Mouse (Mus musculus) myocyte (in vitro differentiated cells): Measurements from ENCODE around the gene Rad51b. TPM values are rescaled to one million over a fixed set of nuclear protein-coding genes. Genes with fewer than 3 reads are reported as not detected.

Experiments used
- H3K27me3 ChIP-seq: one replicate; pipeline ENCODE4 v1.6.1; 2011; ENCODE audit not compliant: control insufficient read depth, insufficient read depth, insufficient read length
- H3K36me3 ChIP-seq: one replicate; pipeline ENCODE4 v1.6.1; 2011; ENCODE audit not compliant: control insufficient read depth, insufficient read depth
- H3K4me2 ChIP-seq: one replicate; pipeline ENCODE4 v1.6.1; 2011; ENCODE audit warnings: low read depth, control low read depth
- H3K4me3 ChIP-seq: one replicate; pipeline ENCODE4 v1.5.1; 2011; ENCODE audit warnings: mild to moderate bottlenecking, control low read depth, moderate library complexity
- H3K79me2 ChIP-seq: one replicate; pipeline ENCODE4 v1.6.1; 2011; ENCODE audit not compliant: control insufficient read depth, insufficient read depth
- H3ac ChIP-seq: one replicate; pipeline ENCODE4 v1.6.1; 2011; ENCODE audit not compliant: control insufficient read depth, insufficient read length
- CEBPB ChIP-seq: IDR thresholded peaks from 2 replicates; pipeline ENCODE4 v1.6.1; 2011; ENCODE audit warnings: mild to moderate bottlenecking, moderate library complexity; ENCODE audit not compliant: poor library complexity, insufficient read depth, severe bottlenecking
- E2F4 ChIP-seq: IDR thresholded peaks from one replicate; pipeline ENCODE4 v1.6.1; 2011; ENCODE audit warnings: mild to moderate bottlenecking, control low read depth, moderate library complexity; ENCODE audit not compliant: insufficient read depth
- MAX ChIP-seq: IDR thresholded peaks from one replicate; pipeline ENCODE4 v1.6.1; 2011; ENCODE audit warnings: low read depth, mild to moderate bottlenecking, control low read depth
- MYOD1 ChIP-seq, 3 experiments: IDR thresholded peaks; one replicate each; pipeline ENCODE4 v1.6.1; 2011; ENCODE audit warnings: control low read depth in 2 of 3, low read depth in 2 of 3, mild to moderate bottlenecking in 2 of 3, moderate library complexity in 1 of 3; ENCODE audit not compliant: insufficient read length in 2 of 3, control insufficient read depth in 1 of 3
- MYOG ChIP-seq, 3 experiments: IDR thresholded peaks; one replicate each; pipeline ENCODE4 v1.6.1; 2011; ENCODE audit warnings: control low read depth in 2 of 3, low read depth in 2 of 3, mild to moderate bottlenecking in 2 of 3; ENCODE audit not compliant: insufficient read length in 2 of 3, control insufficient read depth in 1 of 3, insufficient read depth in 1 of 3
- POLR2A ChIP-seq: IDR thresholded peaks from one replicate; pipeline ENCODE4 v1.6.1; 2011; ENCODE audit warnings: low read depth, mild to moderate bottlenecking, control low read depth, moderate library complexity; ENCODE audit not compliant: insufficient read length
- POLR2AphosphoS2 ChIP-seq: IDR thresholded peaks from one replicate; pipeline ENCODE4 v1.6.1; 2011; ENCODE audit warnings: low read depth, control low read depth; ENCODE audit not compliant: insufficient read length
- REST ChIP-seq: IDR thresholded peaks from one replicate; pipeline ENCODE4 v1.6.1; 2011; ENCODE audit warnings: mild to moderate bottlenecking, control low read depth, moderate library complexity; ENCODE audit not compliant: insufficient read depth, insufficient read length
- SRF ChIP-seq: IDR thresholded peaks from one replicate; pipeline ENCODE4 v1.6.1; 2011; ENCODE audit warnings: low read depth; ENCODE audit not compliant: control insufficient read depth, insufficient read length
- TCF12 ChIP-seq: IDR thresholded peaks from one replicate; pipeline ENCODE4 v1.6.1; 2011; ENCODE audit warnings: mild to moderate bottlenecking, control low read depth; ENCODE audit not compliant: poor library complexity, insufficient read depth, severe bottlenecking
- TCF3 ChIP-seq: IDR thresholded peaks from one replicate; pipeline ENCODE4 v1.6.1; 2011; ENCODE audit warnings: low read depth, control low read depth; ENCODE audit not compliant: insufficient read length
- USF1 ChIP-seq: IDR thresholded peaks from one replicate; pipeline ENCODE4 v1.6.1; 2011; ENCODE audit warnings: low read depth, mild to moderate bottlenecking, control low read depth, moderate library complexity
- polyA plus RNA-seq: library from polyadenylated mRNA; unstranded; fragments of >200 nt; fragmentation: generic; extraction: Trizol; gene quantifications from one replicate; pipeline ENCODE4 v1.2.1, GENCODE M21; 2012; ENCODE audit warnings: missing spikeins

Rad51b gene
- polyA plus RNA-seq, 1 experiment: 1.8 TPM

DNA sequence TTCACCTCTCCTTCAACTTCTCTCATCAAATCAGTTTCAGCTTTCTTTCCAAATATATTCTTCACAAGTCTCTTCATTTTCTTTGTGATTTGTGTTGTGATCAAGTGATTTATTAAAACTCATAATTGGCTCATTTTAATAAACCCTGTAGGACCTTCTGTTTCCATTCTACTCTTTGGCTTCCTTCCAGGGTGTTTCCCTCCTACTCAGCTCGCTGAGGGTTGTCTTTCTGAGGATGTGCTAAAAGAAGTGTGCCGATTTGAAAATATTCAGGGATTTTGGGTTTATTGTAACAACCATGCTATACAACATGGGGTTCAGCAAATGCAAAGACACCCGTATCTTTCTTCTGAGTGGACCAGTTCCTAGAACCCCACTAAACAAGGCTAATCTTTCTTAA, 361.8 kb downstream of the Rad51b start:
- TF ChIP-seq POLR2AphosphoS2: no peak
- no peak for TF ChIP-seq USF1
- no peak for TF ChIP-seq SRF
- H3K36me3 ChIP-seq: no peaks in the 10 kb centered on the region
- no peaks in the 10 kb centered on the region for H3K27me3 ChIP-seq
- no peak overlapping the region for H3K4me2 ChIP-seq
- H3K79me2 ChIP-seq: no peaks in the 10 kb centered on the region
- H3K4me3 ChIP-seq: no peak overlapping the region
- no peak overlapping the region for H3ac ChIP-seq

DNA sequence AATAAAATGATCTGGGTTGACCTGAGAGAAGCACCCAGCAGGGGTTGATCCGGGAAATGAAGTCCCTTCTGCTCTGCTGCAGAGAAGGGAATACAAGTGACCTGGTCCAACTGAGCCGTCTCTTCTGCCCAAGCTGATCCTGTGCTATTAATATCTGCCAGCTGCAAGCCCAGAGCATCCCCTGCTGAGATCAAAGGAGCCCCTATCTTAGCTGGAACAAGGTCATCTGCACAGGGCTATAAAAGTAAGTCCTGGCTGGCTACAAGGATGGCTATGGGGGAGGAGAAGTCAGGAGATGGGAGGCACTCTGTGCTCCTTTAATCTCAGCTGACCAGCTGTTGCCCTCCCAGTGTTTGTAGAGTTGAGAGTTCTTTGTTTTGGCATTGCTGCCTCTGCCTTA, 364.2 kb downstream of the Rad51b start:
- Histone ChIP-seq H3K36me3 (no peaks in the 10 kb centered on the region), H3K79me2 (no peaks in the 10 kb centered on the region), H3ac (no peak overlapping the region), H3K4me2 (peak overlapping the region; percentile 40), H3K27me3 (no peaks in the 10 kb centered on the region), H3K4me3 (no peak overlapping the region)
- peak in 2 of 3 experiments; percentile 25 to 77 for TF ChIP-seq MYOG (IDR thresholded peaks at IDR 0.05; ENCODE audit: control insufficient read depth in 1 of 3, insufficient read depth in 1 of 3, insufficient read length in 2 of 3, low read depth in 2 of 3)
- no peak for TF ChIP-seq USF1
- TF ChIP-seq REST: no peak
- TF ChIP-seq TCF12: peak; percentile 63
- peak in 2 of 3 experiments; percentile 43 to 76 for TF ChIP-seq MYOD1 (IDR thresholded peaks at IDR 0.05; ENCODE audit: control insufficient read depth in 1 of 3, insufficient read length in 2 of 3, low read depth in 2 of 3)

- TF ChIP-seq TCF3 (no peak), MYOD1 (IDR thresholded peaks at IDR 0.05; ENCODE audit: control insufficient read depth in 1 of 3, insufficient read length in 2 of 3, low read depth in 2 of 3) (peak in 2 of 3 experiments; percentile 24 to 46), USF1 (no peak)
- no peaks in the 10 kb centered on the region for H3K79me2 ChIP-seq
- no peaks in the 10 kb centered on the region for H3K27me3 ChIP-seq
- no peak overlapping the region for H3K4me3 ChIP-seq
- H3ac ChIP-seq: no peak overlapping the region
- H3K36me3 ChIP-seq: no peaks in the 10 kb centered on the region
- H3K4me2 ChIP-seq: peak overlapping the region; percentile 35
These were observed 366.2 kb downstream of the Rad51b start for GRCm38 (mm10) chr12:79663131-79663892.

DNA sequence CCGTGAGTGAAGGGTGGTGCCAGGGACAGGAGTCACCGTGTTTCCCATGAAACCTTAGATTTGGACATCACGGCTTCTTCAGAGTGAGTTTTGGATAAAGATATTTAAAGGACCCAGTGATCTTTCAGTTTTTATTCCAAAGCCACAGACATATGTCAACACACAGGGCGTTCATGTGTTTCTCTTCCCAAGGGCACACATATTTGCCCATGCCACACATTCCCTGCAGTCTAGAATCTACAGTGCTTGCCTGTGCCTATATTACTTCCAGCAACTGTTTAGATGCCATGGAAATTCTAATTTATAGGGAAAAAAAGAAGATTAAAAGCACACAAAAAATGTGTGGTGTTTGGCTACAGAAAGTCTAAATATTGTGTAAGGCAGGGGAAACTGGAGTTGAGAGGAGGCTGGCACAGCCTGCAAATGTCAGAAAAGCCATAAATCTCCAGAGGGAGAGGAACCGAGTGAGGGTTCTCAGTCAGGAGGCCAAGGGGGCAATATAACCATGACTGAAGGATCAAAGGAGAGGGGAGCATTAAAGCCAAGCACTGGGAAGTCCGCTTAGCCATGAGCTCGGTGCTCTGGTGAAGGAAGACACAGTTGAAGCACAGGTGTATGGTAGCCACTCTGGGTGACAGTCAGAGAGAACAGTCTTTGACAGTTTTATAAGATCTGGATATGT, 367.0 kb downstream of the Rad51b start:
- Histone ChIP-seq H3K4me2 (peak overlapping the region; percentile 35), H3K4me3 (no peak overlapping the region), H3K27me3 (no peaks in the 10 kb centered on the region), H3K36me3 (no peaks in the 10 kb centered on the region), H3ac (no peak overlapping the region), H3K79me2 (no peaks in the 10 kb centered on the region)
- TF ChIP-seq USF1 (no peak), E2F4 (no peak), TCF12 (no peak), REST (no peak), POLR2AphosphoS2 (no peak), MYOG (IDR thresholded peaks at IDR 0.05; ENCODE audit: control insufficient read depth in 1 of 3, insufficient read depth in 1 of 3, insufficient read length in 2 of 3, low read depth in 2 of 3) (no peak), SRF (no peak), MYOD1 (IDR thresholded peaks at IDR 0.05; ENCODE audit: control insufficient read depth in 1 of 3, insufficient read length in 2 of 3, low read depth in 2 of 3) (no peak), POLR2A (no peak), TCF3 (no peak), CEBPB (no peak), MAX (no peak)

GRCm38 (mm10) chr12:79674846-79675439, 377.9 kb downstream of the Rad51b start:
- H3ac ChIP-seq: no peak overlapping the region
- no peaks in the 10 kb centered on the region for H3K36me3 ChIP-seq
- H3K4me2 ChIP-seq: no peak overlapping the region
- H3K4me3 ChIP-seq: no peak overlapping the region
- no peak for TF ChIP-seq TCF12
- no peak for TF ChIP-seq USF1
- no peak for TF ChIP-seq POLR2AphosphoS2
- no peak for TF ChIP-seq MYOD1 (IDR thresholded peaks at IDR 0.05; ENCODE audit: control insufficient read depth in 1 of 3, insufficient read length in 2 of 3, low read depth in 2 of 3)
- no peak for TF ChIP-seq REST
- TF ChIP-seq MAX: no peak
- no peak for TF ChIP-seq SRF
- no peak for TF ChIP-seq POLR2A
- TF ChIP-seq MYOG (IDR thresholded peaks at IDR 0.05; ENCODE audit: control insufficient read depth in 1 of 3, insufficient read depth in 1 of 3, insufficient read length in 2 of 3, low read depth in 2 of 3): no peak
- TF ChIP-seq TCF3: no peak
- TF ChIP-seq CEBPB: no peak
- TF ChIP-seq E2F4: no peak
- H3K27me3 ChIP-seq: no peaks in the 10 kb centered on the region
- no peaks in the 10 kb centered on the region for H3K79me2 ChIP-seq
